Mouse (Mus musculus) CH12.LX (cell line): Measurements from ENCODE around the gene Dars.

Source experiments
- CHD1 ChIP-seq: IDR thresholded peaks from 2 replicates; pipeline ENCODE4 v1.6.1; 2012; ENCODE audit warnings: low read depth, low read length, improper control_type of control experiment, inconsistent platforms
- CTCF ChIP-seq, 2 experiments: IDR thresholded peaks in 1 of 2; conservative IDR thresholded peaks in 1 of 2; 2 replicates each; pipeline ENCODE4 v1.5.1; 2011 to 2012; ENCODE audit warnings: low read depth in 2 of 2, low read length in 2 of 2, improper control_type of control experiment in 1 of 2, inconsistent platforms in 1 of 2, mild to moderate bottlenecking in 1 of 2, moderate library complexity in 1 of 2
- EP300 ChIP-seq: IDR thresholded peaks from 2 replicates; pipeline ENCODE4 v1.6.1; 2011; ENCODE audit warnings: low read length, improper control_type of control experiment
- ETS1 ChIP-seq: conservative IDR thresholded peaks from 2 replicates; pipeline ENCODE4 v1.6.1; 2012; ENCODE audit warnings: low read depth, mild to moderate bottlenecking, inconsistent platforms, low read length, improper control_type of control experiment, moderate library complexity
- HCFC1 ChIP-seq: IDR thresholded peaks from 2 replicates; pipeline ENCODE4 v1.6.1; 2012; ENCODE audit warnings: low read depth, mild to moderate bottlenecking, inconsistent platforms, low read length, improper control_type of control experiment
- JUND ChIP-seq: conservative IDR thresholded peaks from 2 replicates; pipeline ENCODE4 v1.6.1; 2011; ENCODE audit warnings: low read depth, low read length, improper control_type of control experiment
- MAX ChIP-seq: IDR thresholded peaks from 2 replicates; pipeline ENCODE4 v1.6.1; 2011; ENCODE audit warnings: low read length, improper control_type of control experiment
- MEF2A ChIP-seq: IDR thresholded peaks from 2 replicates; pipeline ENCODE4 v1.6.1; 2014; ENCODE audit warnings: low read depth, mild to moderate bottlenecking, inconsistent platforms, low read length, improper control_type of control experiment, borderline replicate concordance
- MYC ChIP-seq: IDR thresholded peaks from 2 replicates; pipeline ENCODE4 v1.6.1; 2011; ENCODE audit warnings: low read depth, mild to moderate bottlenecking, improper control_type of control experiment, low read length
- POLR2A ChIP-seq: IDR thresholded peaks from 2 replicates; pipeline ENCODE4 v1.6.1; 2011; ENCODE audit warnings: low read depth, mild to moderate bottlenecking, improper control_type of control experiment, low read length
- SMC3 ChIP-seq: IDR thresholded peaks from 2 replicates; pipeline ENCODE4 v1.6.1; 2011; ENCODE audit warnings: low read depth, low read length, improper control_type of control experiment
- USF2 ChIP-seq: conservative IDR thresholded peaks from 2 replicates; pipeline ENCODE4 v1.6.1; 2011; ENCODE audit warnings: low read depth, low read length, improper control_type of control experiment
- ZNF384 ChIP-seq: IDR thresholded peaks from 2 replicates; pipeline ENCODE4 v1.6.1; 2012; ENCODE audit warnings: low read depth, low read length, improper control_type of control experiment, inconsistent platforms

GRCm38 (mm10) chr1:128324776-128325175 lies 92.4 kb downstream of the Dars start:
- TF ChIP-seq MYC: no peak
- TF ChIP-seq POLR2A: no peak
- TF ChIP-seq JUND: no peak
- no peak for TF ChIP-seq ETS1
- TF ChIP-seq EP300: no peak
- no peak for TF ChIP-seq HCFC1
- TF ChIP-seq CTCF (conservative IDR thresholded peaks at IDR 0.05 in 1 of 2, IDR thresholded peaks at IDR 0.05 in 1 of 2; ENCODE audit: low read depth in 2 of 2, low read length in 2 of 2): no peak
- no peak for TF ChIP-seq CHD1
- no peak for TF ChIP-seq MEF2A
- TF ChIP-seq MAX: no peak
- TF ChIP-seq ZNF384: no peak
- TF ChIP-seq SMC3: no peak
- TF ChIP-seq USF2: no peak
